Mouse (Mus musculus) midbrain, embryonic 14.5 days (tissue): ENCODE measurements at regions not wholly inside any gene's neighbourhood (a gene's known extent, or its start where the extent isn't known, plus 50 kb on each side); places are given as distances from the start of the nearest gene placed in this dataset.

Experiments used
- ATAC-seq: fragments of 200-750 bp; cut with Nextera tagmentation; 2 replicates; pipeline ENCODE4 v1.8.0; 2017; ENCODE audit warnings: moderate number of reproducible peaks, moderate library complexity; ENCODE audit not compliant: low FRiP score, low TSS enrichment
- DNase-seq: peaks from one replicate; pipeline ENCODE4 v3.0.0-alpha.2; 2015
- H3K27ac ChIP-seq: fragments of 300-500 bp; sonication (generic); replicated peaks from 2 replicates; pipeline ENCODE4 v1.5.1; 2014; ENCODE audit warnings: mild to moderate bottlenecking, low read depth, low read length, moderate library complexity
- H3K27me3 ChIP-seq: fragments of 300-500 bp; sonication (generic); 2 replicates; pipeline ENCODE4 v1.6.1; 2014; ENCODE audit warnings: low read length, control low read depth, mixed read lengths; ENCODE audit not compliant: control insufficient read depth, insufficient read depth
- H3K36me3 ChIP-seq: fragments of 300-500 bp; sonication (generic); 2 replicates; pipeline ENCODE4 v1.6.1; 2014; ENCODE audit warnings: low read length, control low read depth; ENCODE audit not compliant: control insufficient read depth, insufficient read depth
- H3K4me1 ChIP-seq: fragments of 300-500 bp; sonication (generic); 2 replicates; pipeline ENCODE4 v1.6.1; 2014; ENCODE audit warnings: mild to moderate bottlenecking, antibody characterized with exemption, low read length, control low read depth; ENCODE audit not compliant: control insufficient read depth, insufficient read depth
- H3K4me2 ChIP-seq: fragments of 300-500 bp; sonication (generic); 2 replicates; pipeline ENCODE4 v1.6.1; 2014; ENCODE audit warnings: mild to moderate bottlenecking, low read length, moderate library complexity
- H3K4me3 ChIP-seq: fragments of 300-500 bp; sonication (generic); replicated peaks from 2 replicates; pipeline ENCODE4 v1.5.1; 2014; ENCODE audit warnings: low read depth, low read length
- H3K9ac ChIP-seq: fragments of 300-500 bp; sonication (generic); replicated peaks from 2 replicates; pipeline ENCODE4 v1.6.1; 2014; ENCODE audit warnings: mild to moderate bottlenecking, low read length, moderate library complexity
- H3K9me3 ChIP-seq: fragments of 300-500 bp; sonication (generic); 2 replicates; pipeline ENCODE4 v1.6.1; 2016; ENCODE audit warnings: low read length, control low read depth, mixed read lengths; ENCODE audit not compliant: control insufficient read depth
- WGBS: fragments of 180-500 bp; shearing (Covaris S2); extraction: QIAGEN DNeasy Blood & Tissue Kit; methylation state at CpG from one replicate; pipeline ENCODE4 v1.1.7; 2014; 5-methylcytosine and 5-hydroxymethylcytosine counted together

GRCm38 (mm10) chrX:122021749-122022148, 375.5 kb downstream of the Nap1l3 start:
- WGBS: 61% methylated on average over 1 of the region's 1 CpGs
- Histone ChIP-seq H3K9ac (no peak overlapping the region), H3K4me2 (no peak overlapping the region), H3K27ac (no peak overlapping the region), H3K27me3 (no peaks in the 10 kb centered on the region), H3K4me1 (no peaks in the 10 kb centered on the region), H3K36me3 (no peaks in the 10 kb centered on the region), H3K4me3 (no peak overlapping the region), H3K9me3 (no peaks in the 10 kb centered on the region)
- ATAC-seq (no peak), DNase-seq (peak; percentile 58)
